Mouse (Mus musculus) lung, embryonic 15.5 days (tissue): ENCODE measurements at regions not wholly inside any gene's neighbourhood (a gene's known extent, or its start where the extent isn't known, plus 50 kb on each side); places are given as distances from the start of the nearest gene placed in this dataset.

Experiments used
- ATAC-seq: fragments of 200-750 bp; cut with Nextera tagmentation; 2 replicates; pipeline ENCODE4 v1.8.0; 2017; ENCODE audit warnings: moderate number of reproducible peaks, borderline replicate concordance; ENCODE audit not compliant: low FRiP score, low TSS enrichment; ENCODE audit errors: extremely low read depth
- H3K27ac ChIP-seq: fragments of 300-500 bp; sonication (generic); 2 replicates; pipeline ENCODE4 v1.5.1; 2015; ENCODE audit warnings: moderate library complexity, mild to moderate bottlenecking, inconsistent platforms
- H3K27me3 ChIP-seq: fragments of 300-500 bp; sonication (generic); 2 replicates; pipeline ENCODE4 v1.6.1; 2015; ENCODE audit warnings: inconsistent platforms
- H3K36me3 ChIP-seq: fragments of 300-500 bp; sonication (generic); 2 replicates; pipeline ENCODE4 v1.6.1; 2015; ENCODE audit warnings: inconsistent platforms
- H3K4me1 ChIP-seq: fragments of 300-500 bp; sonication (generic); 2 replicates; pipeline ENCODE4 v1.6.1; 2015; ENCODE audit warnings: inconsistent platforms
- H3K4me2 ChIP-seq: fragments of 300-500 bp; sonication (generic); 2 replicates; pipeline ENCODE4 v1.6.1; 2015; ENCODE audit warnings: inconsistent platforms, mild to moderate bottlenecking, moderate library complexity
- H3K4me3 ChIP-seq: fragments of 300-500 bp; sonication (generic); 2 replicates; pipeline ENCODE4 v1.5.1; 2015; ENCODE audit warnings: mild to moderate bottlenecking, inconsistent platforms
- H3K9ac ChIP-seq: fragments of 300-500 bp; sonication (generic); 2 replicates; pipeline ENCODE4 v1.6.1; 2015; ENCODE audit warnings: inconsistent platforms
- H3K9me3 ChIP-seq: fragments of 300-500 bp; sonication (generic); 2 replicates; pipeline ENCODE4 v1.6.1; 2016; ENCODE audit warnings: inconsistent platforms
- WGBS: fragments of 180-500 bp; shearing (Covaris S2); methylation state at CpG from one replicate; pipeline ENCODE4 v1.1.7; 2015; 5-methylcytosine and 5-hydroxymethylcytosine counted together

- H3K4me1 ChIP-seq, result no peaks in the 10 kb centered on the region
- no peak for ATAC-seq
- WGBS, result 72% methylated on average over 11 of the region's 13 CpGs
These were observed 63.4 kb downstream of the Irx2 start for GRCm38 (mm10) chr13:72691783-72692729.

GRCm38 (mm10) chr13:72707469-72707868, 78.8 kb downstream of the Irx2 start:
- Histone ChIP-seq H3K27ac (no peak overlapping the region), H3K9me3 (no peaks in the 10 kb centered on the region), H3K9ac (no peak overlapping the region), H3K36me3 (no peaks in the 10 kb centered on the region), H3K27me3 (no peaks in the 10 kb centered on the region), H3K4me1 (no peaks in the 10 kb centered on the region), H3K4me3 (no peak overlapping the region), H3K4me2 (no peak overlapping the region)
- ATAC-seq, result no peak
- 62% methylated on average over 3 of the region's 3 CpGs for WGBS

More at GRCm38 (mm10) chr13:72691783-72692729, 63.4 kb downstream of the Irx2 start:
- Histone ChIP-seq H3K36me3 (no peaks in the 10 kb centered on the region), H3K9ac (no peak overlapping the region), H3K27me3 (no peaks in the 10 kb centered on the region), H3K4me2 (no peak overlapping the region), H3K4me3 (no peak overlapping the region), H3K27ac (no peak overlapping the region), H3K9me3 (no peaks in the 10 kb centered on the region)

GRCm38 (mm10) chr13:72708728-72709127, 80.1 kb downstream of the Irx2 start:
- Histone ChIP-seq H3K4me1 (no peaks in the 10 kb centered on the region), H3K27ac (0 out of 2 replicates have a peak overlapping the region, but pooled peaks have one; percentile 19), H3K4me3 (no peak overlapping the region), H3K9me3 (no peaks in the 10 kb centered on the region), H3K4me2 (no peak overlapping the region), H3K27me3 (no peaks in the 10 kb centered on the region), H3K36me3 (no peaks in the 10 kb centered on the region), H3K9ac (no peak overlapping the region)
- ATAC-seq, result peak; percentile 79; the same call in 1 of the 2 replicates
- WGBS, result 54% methylated on average over 2 of the region's 2 CpGs

GRCm38 (mm10) chr13:72710051-72710450, 81.4 kb downstream of the Irx2 start:
- H3K27ac ChIP-seq, result no peak overlapping the region
- H3K27me3 ChIP-seq, result no peaks in the 10 kb centered on the region
- H3K4me3 ChIP-seq, result no peak overlapping the region
- H3K36me3 ChIP-seq, result no peaks in the 10 kb centered on the region
- H3K4me2 ChIP-seq, result no peak overlapping the region
- H3K9me3 ChIP-seq, result no peaks in the 10 kb centered on the region
- no peaks in the 10 kb centered on the region for H3K4me1 ChIP-seq
- no peak overlapping the region for H3K9ac ChIP-seq
- 56% methylated on average over 5 of the region's 5 CpGs for WGBS
- ATAC-seq, result no peak

- WGBS, result 32% methylated on average over 8 of the region's 8 CpGs
- Histone ChIP-seq H3K4me2 (no peak overlapping the region), H3K27ac (no peak overlapping the region), H3K9ac (no peak overlapping the region), H3K4me1 (no peaks in the 10 kb centered on the region), H3K4me3 (no peak overlapping the region), H3K27me3 (no peaks in the 10 kb centered on the region), H3K9me3 (no peaks in the 10 kb centered on the region), H3K36me3 (no peaks in the 10 kb centered on the region)
- no peak for ATAC-seq
These were observed 82.5 kb downstream of the Irx2 start for GRCm38 (mm10) chr13:72711136-72711535.

GRCm38 (mm10) chr13:72711842-72712330, 83.3 kb downstream of the Irx2 start:
- 61% methylated on average over 4 of the region's 4 CpGs for WGBS
- Histone ChIP-seq H3K4me1 (no peaks in the 10 kb centered on the region), H3K9ac (no peak overlapping the region), H3K27me3 (no peaks in the 10 kb centered on the region), H3K36me3 (no peaks in the 10 kb centered on the region), H3K4me3 (no peak overlapping the region), H3K9me3 (no peaks in the 10 kb centered on the region), H3K4me2 (no peak overlapping the region), H3K27ac (no peak overlapping the region)
- no peak for ATAC-seq

GRCm38 (mm10) chr13:72714793-72715192, 86.2 kb downstream of the Irx2 start:
- ATAC-seq, result no peak
- H3K4me2 ChIP-seq, result no peak overlapping the region
- 46% methylated on average over 7 of the region's 7 CpGs for WGBS
- H3K36me3 ChIP-seq, result no peaks in the 10 kb centered on the region
- no peak overlapping the region for H3K27ac ChIP-seq
- no peaks in the 10 kb centered on the region for H3K9me3 ChIP-seq
- H3K4me1 ChIP-seq, result no peaks in the 10 kb centered on the region
- no peak overlapping the region for H3K4me3 ChIP-seq
- H3K9ac ChIP-seq, result no peak overlapping the region
- no peaks in the 10 kb centered on the region for H3K27me3 ChIP-seq

GRCm38 (mm10) chr13:72715959-72716680, 87.5 kb downstream of the Irx2 start:
- H3K4me1 ChIP-seq, result no peaks in the 10 kb centered on the region
- H3K9ac ChIP-seq, result no peak overlapping the region
- no peaks in the 10 kb centered on the region for H3K27me3 ChIP-seq
- H3K27ac ChIP-seq, result no peak overlapping the region
- no peaks in the 10 kb centered on the region for H3K36me3 ChIP-seq
- H3K4me2 ChIP-seq, result no peak overlapping the region
- no peak overlapping the region for H3K4me3 ChIP-seq
- ATAC-seq, result no peak
- no peaks in the 10 kb centered on the region for H3K9me3 ChIP-seq
- WGBS, result 42% methylated on average over 6 of the region's 6 CpGs

- Histone ChIP-seq H3K4me2 (no peak overlapping the region), H3K27me3 (no peaks in the 10 kb centered on the region), H3K9ac (no peak overlapping the region), H3K4me1 (no peaks in the 10 kb centered on the region), H3K4me3 (no peak overlapping the region), H3K9me3 (no peaks in the 10 kb centered on the region), H3K36me3 (no peaks in the 10 kb centered on the region), H3K27ac (no peak overlapping the region)
- 60% methylated on average over 9 of the region's 9 CpGs for WGBS
- no peak for ATAC-seq
These were observed 98.5 kb downstream of the Irx2 start for GRCm38 (mm10) chr13:72727126-72727525.

- Histone ChIP-seq H3K4me3 (no peak overlapping the region), H3K4me1 (no peaks in the 10 kb centered on the region), H3K9ac (no peak overlapping the region), H3K27me3 (no peaks in the 10 kb centered on the region), H3K9me3 (no peaks in the 10 kb centered on the region), H3K27ac (peak overlapping the region; percentile 60; the same call in 1 of the 2 replicates), H3K4me2 (no peak overlapping the region), H3K36me3 (no peaks in the 10 kb centered on the region)
- 52% methylated on average over 8 of the region's 8 CpGs for WGBS
- ATAC-seq, result peak; percentile 50; the same call in 1 of the 2 replicates
These were observed 107.3 kb downstream of the Irx2 start for GRCm38 (mm10) chr13:72735916-72736315.

GRCm38 (mm10) chr13:72736992-72737391, 108.4 kb downstream of the Irx2 start:
- H3K27me3 ChIP-seq, result no peaks in the 10 kb centered on the region
- no peaks in the 10 kb centered on the region for H3K9me3 ChIP-seq
- H3K9ac ChIP-seq, result no peak overlapping the region
- WGBS, result 48% methylated on average over 8 of the region's 8 CpGs
- H3K27ac ChIP-seq, result peak overlapping the region; percentile 60
- no peak overlapping the region for H3K4me3 ChIP-seq
- no peaks in the 10 kb centered on the region for H3K36me3 ChIP-seq
- 0 out of 2 replicates have a peak overlapping the region, but pooled peaks have one; percentile 7 for H3K4me2 ChIP-seq
- peak; percentile 62; the same call in 1 of the 2 replicates for ATAC-seq
- no peaks in the 10 kb centered on the region for H3K4me1 ChIP-seq

- no peak for ATAC-seq
- Histone ChIP-seq H3K4me3 (no peak overlapping the region), H3K9me3 (no peaks in the 10 kb centered on the region), H3K27me3 (no peaks in the 10 kb centered on the region), H3K4me1 (no peaks in the 10 kb centered on the region), H3K36me3 (no peaks in the 10 kb centered on the region), H3K4me2 (no peak overlapping the region), H3K27ac (no peak overlapping the region), H3K9ac (no peak overlapping the region)
- WGBS, result 74% methylated on average over 3 of the region's 3 CpGs
These were observed 118.6 kb downstream of the Irx2 start for GRCm38 (mm10) chr13:72747187-72747586.
